Mouse (Mus musculus) spleen, adult 2 months (tissue): Measurements from ENCODE around the gene Ddo.

Source experiments
- CTCF ChIP-seq: fragments of 200-500 bp; IDR thresholded peaks from 2 replicates; pipeline ENCODE4 v1.5.1; 2011; ENCODE audit warnings: mild to moderate bottlenecking, inconsistent platforms; ENCODE audit not compliant: insufficient read depth, insufficient read length, insufficient replicate concordance; ENCODE audit errors: extremely low read depth
- POLR2A ChIP-seq: fragments of 200-500 bp; IDR thresholded peaks from 2 replicates; pipeline ENCODE4 v1.6.1; 2011; ENCODE audit warnings: low read depth, low read length, inconsistent platforms

DNA sequence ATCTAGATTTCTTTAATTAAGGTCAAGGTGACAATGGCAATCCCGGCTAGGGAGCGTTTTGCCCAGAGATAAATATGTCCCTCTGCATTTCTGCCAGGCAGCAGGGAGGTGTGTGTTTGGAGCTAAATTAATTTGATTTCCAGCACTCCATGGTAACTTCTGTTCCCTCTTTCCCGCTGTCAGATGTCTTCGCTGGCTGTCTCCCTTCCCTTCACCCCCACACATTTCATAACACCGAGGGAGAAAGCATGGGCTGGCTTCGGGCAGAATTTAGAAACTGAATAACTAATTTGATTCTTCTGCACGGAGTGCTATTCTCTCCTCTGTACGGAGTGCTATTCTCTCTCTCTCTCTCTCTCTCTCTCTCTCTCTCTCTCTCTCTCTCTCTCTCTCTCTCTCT, 52.7 kb downstream of the Ddo start:
- TF ChIP-seq CTCF (no peak), POLR2A (no peak)
